Mouse (Mus musculus): ENCODE results near the gene Pdha2. TPM values are rescaled to one million over a fixed set of nuclear protein-coding genes. Genes with fewer than 3 reads are reported as not detected.
A peak's percentile ranks its signal among the peaks of the same experiment; 100 is the strongest.

Gene Pdha2
- total and polyA plus RNA-seq, 2 experiments from 2014 or later, result not detected

DNA sequence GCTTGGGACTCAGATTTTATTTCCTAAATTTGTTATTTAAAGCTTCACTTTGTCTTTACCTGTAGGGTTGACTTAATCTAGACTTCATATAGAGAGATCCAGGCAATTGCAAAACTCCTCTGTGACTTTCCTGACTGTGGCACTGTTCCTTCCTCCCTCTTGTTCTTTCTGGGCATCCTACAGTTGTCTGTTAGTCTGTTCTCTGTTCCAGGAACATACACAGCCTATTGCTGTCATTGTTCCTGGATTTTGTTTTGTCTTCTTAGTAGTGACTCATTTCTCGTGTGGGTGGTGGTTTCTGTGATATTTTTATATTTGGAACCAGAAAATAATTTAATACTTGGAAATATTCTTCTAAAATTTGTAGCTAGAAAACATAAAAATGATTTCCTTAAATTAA is 10.2 kb upstream of the Pdha2 start:
- Histone ChIP-seq H3K4me1 (ENCODE audit: control insufficient read depth, insufficient read depth) (0 out of 2 replicates have a peak, but pooled peaks cover 11% of the 10 kb centered on the region), H3K4me3 (ENCODE audit: low read depth, low read length) (no peak overlapping the region), H3K27ac (ENCODE audit: low read depth) (no peak overlapping the region), H3K9ac (replicated peaks; ENCODE audit: low read depth, low read length) (no peak overlapping the region), H3K27me3 (ENCODE audit: control insufficient read depth, insufficient read depth, low read length) (no peaks in the 10 kb centered on the region), H3K36me3 (replicated peaks; ENCODE audit: control insufficient read depth, insufficient read depth, low read length) (no peaks in the 10 kb centered on the region), H3K4me2 (ENCODE audit: low read depth, low read length) (no peak overlapping the region), H3K9me3 (replicated peaks; ENCODE audit: control insufficient read depth, low read length) (no peaks in the 10 kb centered on the region)
- ATAC-seq (ENCODE audit: insufficient read depth, low read depth) (no peak), DNase-seq (ENCODE audit: low spot score) (no peak)
- TF ChIP-seq EP300 (IDR thresholded peaks at IDR 0.05; ENCODE audit: low read depth) (no peak), CTCF (IDR thresholded peaks at IDR 0.05; ENCODE audit: low read depth) (no peak)
- WGBS, result 32% methylated on average over 1 of the region's 1 CpGs

DNA sequence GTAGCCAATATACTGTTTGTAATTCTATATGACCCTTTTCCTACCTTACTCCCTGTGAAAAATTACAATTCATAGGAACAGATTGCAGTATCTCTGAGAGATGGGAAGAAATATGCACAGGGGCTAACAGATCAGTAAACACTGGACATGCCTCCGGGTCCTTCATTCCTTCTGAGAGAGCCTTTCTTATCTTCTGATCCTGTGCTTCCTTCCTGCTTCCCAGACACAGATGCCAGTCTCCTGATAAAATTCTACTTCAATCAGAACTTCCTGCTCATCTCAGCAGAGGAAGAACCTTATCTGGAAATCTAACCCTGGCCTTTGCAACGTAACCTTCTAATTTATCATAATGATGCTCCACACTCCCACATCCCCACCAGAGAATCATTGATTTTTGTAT is 6.4 kb upstream of the Pdha2 start:
- ATAC-seq (ENCODE audit: insufficient read depth, low read depth), result no peak
- WGBS, result 22% methylated on average over 2 of the region's 2 CpGs
- TF ChIP-seq CTCF (IDR thresholded peaks at IDR 0.05; ENCODE audit: low read depth) (no peak), EP300 (IDR thresholded peaks at IDR 0.05; ENCODE audit: low read depth) (no peak)
- Histone ChIP-seq H3K9me3 (replicated peaks; ENCODE audit: control insufficient read depth, low read length) (no peaks in the 10 kb centered on the region), H3K4me1 (ENCODE audit: control insufficient read depth, insufficient read depth) (0 out of 2 replicates have a peak, but pooled peaks cover 14% of the 10 kb centered on the region), H3K36me3 (replicated peaks; ENCODE audit: control insufficient read depth, insufficient read depth, low read length) (no peaks in the 10 kb centered on the region), H3K4me3 (ENCODE audit: low read depth, low read length) (no peak overlapping the region), H3K4me2 (ENCODE audit: low read depth, low read length) (no peak overlapping the region), H3K27me3 (ENCODE audit: control insufficient read depth, insufficient read depth, low read length) (no peaks in the 10 kb centered on the region), H3K9ac (replicated peaks; ENCODE audit: low read depth, low read length) (no peak overlapping the region), H3K27ac (ENCODE audit: low read depth) (no peak overlapping the region)
- DNase-seq (ENCODE audit: low spot score), result no peak

DNA sequence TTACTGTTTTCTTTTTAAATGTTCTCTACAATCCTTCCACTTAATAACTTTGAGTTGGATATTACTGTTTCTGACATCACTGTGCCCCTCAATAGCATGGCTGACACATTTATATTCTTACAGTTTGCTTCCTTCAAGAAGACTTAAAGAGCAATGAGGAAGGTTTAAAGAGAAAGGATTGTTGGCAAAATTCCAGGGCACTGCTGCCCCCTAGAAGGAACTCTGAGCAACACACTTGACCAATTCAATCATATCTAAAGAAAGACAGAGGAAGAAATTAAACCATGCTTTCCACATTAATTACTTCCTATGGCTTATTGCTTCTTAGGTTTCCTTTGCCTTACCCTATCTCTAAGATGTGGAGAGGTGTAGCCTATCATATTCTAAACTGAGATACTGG is 4.8 kb upstream of the Pdha2 start:
- Histone ChIP-seq H3K9ac (replicated peaks; ENCODE audit: low read depth, low read length) (no peak overlapping the region), H3K27ac (ENCODE audit: low read depth) (no peak overlapping the region), H3K9me3 (replicated peaks; ENCODE audit: control insufficient read depth, low read length) (no peaks in the 10 kb centered on the region), H3K4me3 (ENCODE audit: low read depth, low read length) (no peak overlapping the region), H3K27me3 (ENCODE audit: control insufficient read depth, insufficient read depth, low read length) (no peaks in the 10 kb centered on the region), H3K4me1 (ENCODE audit: control insufficient read depth, insufficient read depth) (0 out of 2 replicates have a peak, but pooled peaks cover 14% of the 10 kb centered on the region), H3K36me3 (replicated peaks; ENCODE audit: control insufficient read depth, insufficient read depth, low read length) (no peaks in the 10 kb centered on the region), H3K4me2 (ENCODE audit: low read depth, low read length) (no peak overlapping the region)
- DNase-seq (ENCODE audit: low spot score) (peak; percentile 5), ATAC-seq (ENCODE audit: insufficient read depth, low read depth) (no peak)
- TF ChIP-seq EP300 (IDR thresholded peaks at IDR 0.05; ENCODE audit: low read depth) (no peak), CTCF (IDR thresholded peaks at IDR 0.05; ENCODE audit: low read depth) (0 out of 2 replicates have a peak, but pooled peaks have one; percentile 6)

DNA sequence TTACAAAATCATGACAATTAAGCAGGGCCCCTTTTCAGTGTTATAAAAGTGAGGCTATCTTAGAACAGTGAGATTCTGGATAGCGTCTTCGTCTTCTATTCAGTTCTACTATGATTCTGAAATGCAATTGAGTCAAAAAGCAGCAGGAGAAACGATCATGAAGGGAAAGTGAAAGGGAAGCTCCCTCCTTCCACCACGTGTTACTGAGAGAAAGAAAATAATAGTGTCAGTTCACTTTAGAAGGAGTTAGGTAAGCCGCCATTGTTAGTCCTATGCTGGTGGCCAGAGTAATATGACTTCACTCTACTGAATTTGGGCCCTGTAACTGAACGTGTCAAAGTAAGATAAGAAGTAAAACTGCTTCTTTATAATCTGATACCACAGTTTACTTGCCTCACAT is 4.1 kb upstream of the Pdha2 start:
- Histone ChIP-seq H3K4me1 (ENCODE audit: control insufficient read depth, insufficient read depth) (0 out of 2 replicates have a peak, but pooled peaks cover 14% of the 10 kb centered on the region), H3K9ac (replicated peaks; ENCODE audit: low read depth, low read length) (no peak overlapping the region), H3K4me3 (ENCODE audit: low read depth, low read length) (no peak overlapping the region), H3K4me2 (ENCODE audit: low read depth, low read length) (no peak overlapping the region), H3K9me3 (replicated peaks; ENCODE audit: control insufficient read depth, low read length) (no peaks in the 10 kb centered on the region), H3K27ac (ENCODE audit: low read depth) (no peak overlapping the region), H3K27me3 (ENCODE audit: control insufficient read depth, insufficient read depth, low read length) (no peaks in the 10 kb centered on the region), H3K36me3 (replicated peaks; ENCODE audit: control insufficient read depth, insufficient read depth, low read length) (no peaks in the 10 kb centered on the region)
- DNase-seq (ENCODE audit: low spot score) (no peak), ATAC-seq (ENCODE audit: insufficient read depth, low read depth) (no peak)
- TF ChIP-seq EP300 (IDR thresholded peaks at IDR 0.05; ENCODE audit: low read depth) (no peak), CTCF (IDR thresholded peaks at IDR 0.05; ENCODE audit: low read depth) (no peak)
- 66% methylated on average over 6 of the region's 6 CpGs for WGBS

DNA sequence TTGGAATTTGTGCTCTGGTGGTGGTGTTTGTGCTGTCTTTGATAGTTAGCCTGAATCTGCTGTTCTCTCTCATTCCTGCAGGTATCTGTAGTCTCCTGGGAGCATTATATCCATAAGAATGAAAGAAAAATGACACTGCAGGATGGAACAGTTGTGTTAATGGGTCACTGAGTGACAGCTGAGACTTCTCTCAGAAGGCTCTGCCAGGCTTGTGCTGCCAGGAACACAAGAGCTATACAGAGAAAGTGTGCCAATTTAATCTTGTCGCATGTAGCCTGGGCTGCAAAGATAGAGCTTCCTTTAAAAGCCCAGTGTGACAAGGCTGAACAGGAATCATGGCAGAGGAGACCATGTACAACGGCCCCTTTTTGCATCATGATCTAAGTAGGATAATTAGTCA is 2.6 kb upstream of the Pdha2 start:
- Histone ChIP-seq H3K9me3 (replicated peaks; ENCODE audit: control insufficient read depth, low read length) (no peaks in the 10 kb centered on the region), H3K27ac (ENCODE audit: low read depth) (no peak overlapping the region), H3K4me2 (ENCODE audit: low read depth, low read length) (no peak overlapping the region), H3K36me3 (replicated peaks; ENCODE audit: control insufficient read depth, insufficient read depth, low read length) (no peaks in the 10 kb centered on the region), H3K4me1 (ENCODE audit: control insufficient read depth, insufficient read depth) (0 out of 2 replicates have a peak, but pooled peaks cover 14% of the 10 kb centered on the region), H3K27me3 (ENCODE audit: control insufficient read depth, insufficient read depth, low read length) (no peaks in the 10 kb centered on the region), H3K9ac (replicated peaks; ENCODE audit: low read depth, low read length) (no peak overlapping the region), H3K4me3 (ENCODE audit: low read depth, low read length) (no peak overlapping the region)
- DNase-seq (ENCODE audit: low spot score), result no peak
- whole genome bisulfite sequencing, result 39% methylated on average over 2 of the region's 2 CpGs
- TF ChIP-seq EP300 (IDR thresholded peaks at IDR 0.05; ENCODE audit: low read depth) (no peak), CTCF (IDR thresholded peaks at IDR 0.05; ENCODE audit: low read depth) (no peak)
- no peak for ATAC-seq (ENCODE audit: insufficient read depth, low read depth)

DNA sequence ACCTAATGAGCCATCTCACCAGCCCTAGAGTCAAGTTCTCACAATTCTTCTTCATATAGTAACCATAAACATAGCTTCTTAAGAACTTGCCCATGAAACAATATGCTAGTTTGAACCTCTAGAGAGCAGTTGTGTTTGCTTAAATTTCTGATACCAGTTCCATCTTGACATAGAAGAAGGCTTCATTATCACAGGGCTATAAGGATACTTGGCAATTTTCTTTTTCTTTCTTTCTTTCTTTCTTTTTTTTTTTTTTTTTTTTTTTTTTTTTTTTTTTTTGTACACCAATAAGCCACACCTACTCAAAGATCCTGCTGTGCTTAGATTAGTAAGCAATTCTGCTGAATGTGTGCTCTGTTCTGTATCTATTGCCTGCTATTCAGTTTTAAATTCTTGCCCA is 2.0 kb upstream of the Pdha2 start:
- no peak overlapping the region for H3K9ac ChIP-seq (replicated peaks; ENCODE audit: low read depth, low read length)
- ATAC-seq (ENCODE audit: insufficient read depth, low read depth), result no peak
- no peak overlapping the region for H3K4me3 ChIP-seq (ENCODE audit: low read depth, low read length)
- H3K27me3 ChIP-seq (ENCODE audit: control insufficient read depth, insufficient read depth, low read length), result no peaks in the 10 kb centered on the region
- no peaks in the 10 kb centered on the region for H3K9me3 ChIP-seq (replicated peaks; ENCODE audit: control insufficient read depth, low read length)
- H3K36me3 ChIP-seq (replicated peaks; ENCODE audit: control insufficient read depth, insufficient read depth, low read length), result no peaks in the 10 kb centered on the region
- TF ChIP-seq EP300 (IDR thresholded peaks at IDR 0.05; ENCODE audit: low read depth) (no peak), CTCF (IDR thresholded peaks at IDR 0.05; ENCODE audit: low read depth) (no peak)
- no peak overlapping the region for H3K4me2 ChIP-seq (ENCODE audit: low read depth, low read length)
- no peak overlapping the region for H3K27ac ChIP-seq (ENCODE audit: low read depth)
- DNase-seq (ENCODE audit: low spot score), result no peak
- H3K4me1 ChIP-seq (ENCODE audit: control insufficient read depth, insufficient read depth), result 0 out of 2 replicates have a peak, but pooled peaks cover 14% of the 10 kb centered on the region

Measured in heart, postnatal 0 days (tissue).